Mouse (Mus musculus): ENCODE data around the gene Inha. TPM values are rescaled to one million over a fixed set of nuclear protein-coding genes. Genes with fewer than 3 reads are reported as not detected.

Inha gene
- total RNA-seq, 1 experiment, result 0.80 TPM

DNA sequence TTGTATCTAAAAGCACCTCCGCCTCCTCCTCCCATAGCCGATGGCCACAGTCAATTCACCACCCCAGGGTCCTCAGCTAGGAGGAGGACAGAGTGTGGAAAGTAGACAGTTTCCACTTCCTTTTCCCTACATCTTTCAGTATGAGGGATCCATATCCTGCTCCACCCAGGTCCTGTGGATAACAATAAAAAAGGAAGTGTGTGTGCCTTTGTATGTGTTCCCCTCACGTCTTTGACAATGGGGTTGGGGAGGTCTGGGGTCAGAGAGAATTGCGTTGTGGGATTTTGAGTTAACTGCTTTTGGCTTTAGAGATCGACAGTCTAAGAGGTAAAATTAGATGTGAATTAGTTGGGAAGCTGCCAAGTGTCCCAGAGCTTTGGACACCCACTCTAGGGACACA lies 3.3 kb downstream of the Inha start:
- H3K9ac ChIP-seq (ENCODE audit: insufficient read depth, low read depth, low read length, poor library complexity, severe bottlenecking), result no peak overlapping the region; the same call in 1 of the 2 replicates

DNA sequence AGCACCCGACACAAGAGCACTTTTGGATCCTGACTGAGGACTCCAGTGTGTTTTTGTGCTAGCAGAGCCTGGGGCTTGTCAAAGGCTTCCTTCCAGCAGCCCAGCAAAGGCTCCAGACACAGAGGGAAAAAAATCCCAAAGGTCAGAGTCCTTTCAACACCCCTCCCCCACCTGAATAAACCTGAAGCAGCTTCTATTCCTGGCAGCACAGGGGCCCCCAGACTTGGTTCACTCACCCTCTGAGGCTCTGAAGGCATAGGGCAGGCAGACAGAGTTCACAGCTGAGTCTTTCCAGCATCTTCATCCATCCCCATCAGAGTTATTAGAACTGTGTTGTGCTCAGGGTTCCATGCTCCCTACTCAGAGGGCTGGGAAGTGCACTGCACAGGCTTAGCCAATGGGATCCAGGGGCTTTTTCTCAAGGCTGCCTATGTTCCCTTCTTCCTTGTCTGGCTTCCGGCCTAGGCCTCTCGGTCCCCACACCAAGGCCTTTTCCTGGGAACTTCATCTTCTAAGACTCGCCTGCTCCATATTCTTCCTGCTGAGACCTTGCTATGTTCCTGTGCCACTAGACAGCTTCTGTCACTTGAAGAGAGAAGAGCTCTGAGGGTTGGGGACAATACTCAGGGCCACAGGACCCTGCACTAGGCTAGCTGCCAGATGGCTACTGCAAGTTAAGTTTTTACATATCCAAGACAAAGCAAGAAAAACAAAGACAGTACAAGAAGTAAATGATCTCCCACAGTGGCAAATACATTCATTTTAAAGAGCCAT lies 4.7 kb downstream of the Inha start:
- DNase-seq (ENCODE audit: low read depth, low spot score), result no peak
- peak overlapping the region; percentile 48 for H3K27ac ChIP-seq (ENCODE audit: insufficient read depth, low read depth, low read length, poor library complexity, severe bottlenecking)
- H3K9me3 ChIP-seq (ENCODE audit: control insufficient read depth, insufficient read depth, low read depth, low read length), result no peaks in the 10 kb centered on the region
- H3K36me3 ChIP-seq (ENCODE audit: control insufficient read depth, insufficient read depth, low read length, poor library complexity, severe bottlenecking), result no peaks in the 10 kb centered on the region
- peaks cover 17 to 42% of the 10 kb centered on the region in 2 experiments for H3K4me1 ChIP-seq (ENCODE audit: control insufficient read depth in 2 of 2, insufficient read depth in 2 of 2, low read length in 2 of 2, poor library complexity in 1 of 2)
- in situ Hi-C loops (cut with MboI; ENCODE audit: low sequenced_read_pairs in 2 of 2, unreplicated experiment in 2 of 2), result no loop called here
- H3K9ac ChIP-seq (ENCODE audit: insufficient read depth, low read depth, low read length, poor library complexity, severe bottlenecking), result no peak overlapping the region; the same call in 1 of the 2 replicates
- no peak overlapping the region for H3K4me3 ChIP-seq (ENCODE audit: insufficient read depth in 1 of 2, low read depth in 1 of 2, low read length in 2 of 2, poor library complexity in 1 of 2, severe bottlenecking in 1 of 2)
- TF ChIP-seq ZNF384 (IDR thresholded peaks at IDR 0.05; ENCODE audit: low read depth, low read length), result 0 out of 2 replicates have a peak, but pooled peaks have one; percentile 39
- no peak for TF ChIP-seq CHD2 (IDR thresholded peaks at IDR 0.05; ENCODE audit: low read depth, low read length)

More for the DNA sequence above, 3.3 kb downstream of the Inha start:
- DNase-seq (ENCODE audit: low read depth, low spot score), result no peak
- Histone ChIP-seq H3K36me3 (ENCODE audit: control insufficient read depth, insufficient read depth, low read length, poor library complexity, severe bottlenecking) (no peaks in the 10 kb centered on the region), H3K27ac (ENCODE audit: insufficient read depth, low read depth, low read length, poor library complexity, severe bottlenecking) (no peak overlapping the region; the same call in 1 of the 2 replicates), H3K9me3 (ENCODE audit: control insufficient read depth, insufficient read depth, low read depth, low read length) (no peaks in the 10 kb centered on the region), H3K4me3 (ENCODE audit: insufficient read depth in 1 of 2, low read depth in 1 of 2, low read length in 2 of 2, poor library complexity in 1 of 2, severe bottlenecking in 1 of 2) (peak overlapping the region; percentile 56 to 62; a peak in 3 of 4 replicates), H3K4me1 (ENCODE audit: control insufficient read depth in 2 of 2, insufficient read depth in 2 of 2, low read length in 2 of 2, poor library complexity in 1 of 2) (peaks cover 17 to 42% of the 10 kb centered on the region in 2 experiments)
- in situ Hi-C loops (cut with MboI; ENCODE audit: low sequenced_read_pairs in 2 of 2, unreplicated experiment in 2 of 2), result no loop called here
- TF ChIP-seq MAFK (IDR thresholded peaks at IDR 0.05; ENCODE audit: insufficient read depth, low read depth, low read length) (no peak), ZNF384 (IDR thresholded peaks at IDR 0.05; ENCODE audit: low read depth, low read length) (no peak), HCFC1 (IDR thresholded peaks at IDR 0.05; ENCODE audit: borderline replicate concordance, insufficient read depth, low read length) (no peak), ZC3H11A (IDR thresholded peaks at IDR 0.05; ENCODE audit: borderline replicate concordance, low read depth, low read length) (no peak), CHD2 (IDR thresholded peaks at IDR 0.05; ENCODE audit: low read depth, low read length) (no peak)

DNA sequence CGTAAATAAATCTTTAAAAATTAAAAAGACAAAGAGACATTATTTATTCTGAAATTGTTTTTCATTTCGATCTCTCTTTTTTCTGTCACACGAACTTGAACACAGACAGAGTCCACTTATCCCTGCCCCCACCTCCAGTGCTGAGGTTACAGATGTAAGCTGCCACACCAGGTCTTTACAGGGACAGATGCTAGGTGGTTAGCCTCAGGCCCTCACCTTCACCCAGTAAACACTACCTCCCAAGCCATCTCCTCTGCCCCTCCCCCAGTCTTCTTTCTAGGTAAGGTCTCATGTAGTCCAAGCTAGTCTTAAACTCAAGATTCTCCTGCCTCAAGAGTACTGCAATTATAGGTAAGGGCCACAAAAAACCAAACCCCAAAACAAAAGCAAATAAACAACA lies 5.7 kb downstream of the Inha start:
- no peaks in the 10 kb centered on the region for H3K9me3 ChIP-seq (ENCODE audit: control insufficient read depth, insufficient read depth, low read depth, low read length)
- no peak for TF ChIP-seq ZC3H11A (IDR thresholded peaks at IDR 0.05; ENCODE audit: borderline replicate concordance, low read depth, low read length)
- no peak for TF ChIP-seq HCFC1 (IDR thresholded peaks at IDR 0.05; ENCODE audit: borderline replicate concordance, insufficient read depth, low read length)
- no peak for TF ChIP-seq MAFK (IDR thresholded peaks at IDR 0.05; ENCODE audit: insufficient read depth, low read depth, low read length)
- DNase-seq (ENCODE audit: low read depth, low spot score), result no peak
- H3K4me3 ChIP-seq (ENCODE audit: insufficient read depth in 1 of 2, low read depth in 1 of 2, low read length in 2 of 2, poor library complexity in 1 of 2, severe bottlenecking in 1 of 2), result no peak overlapping the region
- peak overlapping the region; percentile 34; the same call in 1 of the 2 replicates for H3K27ac ChIP-seq (ENCODE audit: insufficient read depth, low read depth, low read length, poor library complexity, severe bottlenecking)
- in situ Hi-C loops (cut with MboI; ENCODE audit: low sequenced_read_pairs in 2 of 2, unreplicated experiment in 2 of 2), result no loop called here
- peaks cover 15 to 42% of the 10 kb centered on the region in 2 experiments for H3K4me1 ChIP-seq (ENCODE audit: control insufficient read depth in 2 of 2, insufficient read depth in 2 of 2, low read length in 2 of 2, poor library complexity in 1 of 2)
- no peaks in the 10 kb centered on the region for H3K36me3 ChIP-seq (ENCODE audit: control insufficient read depth, insufficient read depth, low read length, poor library complexity, severe bottlenecking)
- H3K9ac ChIP-seq (ENCODE audit: insufficient read depth, low read depth, low read length, poor library complexity, severe bottlenecking), result no peak overlapping the region

DNA sequence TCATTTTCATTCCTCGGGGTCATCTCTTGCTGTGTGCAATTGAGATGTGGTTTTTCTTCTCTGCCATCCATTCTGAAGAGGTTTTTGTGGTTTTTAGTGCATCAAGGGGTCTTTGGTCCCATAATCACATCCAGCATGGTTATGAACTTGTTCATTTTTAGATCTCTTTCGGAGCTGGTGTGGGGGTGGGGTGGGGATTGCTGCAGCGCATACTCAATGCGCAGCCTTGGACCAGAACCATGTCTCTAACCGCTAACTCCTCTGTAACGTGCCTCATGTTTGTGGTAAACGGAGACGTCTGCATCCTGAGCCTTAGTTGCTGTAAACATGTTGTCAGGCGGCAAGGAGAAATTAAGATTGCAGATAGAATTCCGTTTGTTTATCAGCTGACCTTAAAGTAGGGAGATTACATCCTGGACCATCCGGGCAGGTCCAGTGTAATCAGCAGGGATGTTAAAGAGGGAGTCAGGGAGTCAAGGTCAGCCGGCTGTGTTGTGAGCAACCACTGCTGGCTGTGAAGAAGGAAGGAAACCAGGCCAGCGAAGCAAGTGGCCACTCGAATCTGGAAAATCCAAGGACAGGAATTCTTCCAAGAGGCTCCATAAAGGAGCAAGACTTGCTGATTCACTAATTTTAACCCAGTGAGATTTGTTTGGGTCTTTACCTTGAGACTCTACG lies 10.0 kb downstream of the Inha start:
- H3K4me3 ChIP-seq (ENCODE audit: insufficient read depth in 1 of 2, low read depth in 1 of 2, low read length in 2 of 2, poor library complexity in 1 of 2, severe bottlenecking in 1 of 2), result peak overlapping the region in 1 of 2 experiments; percentile 6; a peak in 1 of 4 replicates
- no peak for TF ChIP-seq ZC3H11A (IDR thresholded peaks at IDR 0.05; ENCODE audit: borderline replicate concordance, low read depth, low read length)
- no peak overlapping the region for H3K9ac ChIP-seq (ENCODE audit: insufficient read depth, low read depth, low read length, poor library complexity, severe bottlenecking)
- H3K36me3 ChIP-seq (ENCODE audit: control insufficient read depth, insufficient read depth, low read length, poor library complexity, severe bottlenecking), result no peaks in the 10 kb centered on the region
- H3K9me3 ChIP-seq (ENCODE audit: control insufficient read depth, insufficient read depth, low read depth, low read length), result no peaks in the 10 kb centered on the region
- H3K4me1 ChIP-seq (ENCODE audit: control insufficient read depth in 2 of 2, insufficient read depth in 2 of 2, low read length in 2 of 2, poor library complexity in 1 of 2), result peaks cover 10 to 18% of the 10 kb centered on the region in 2 experiments
- no peak overlapping the region for H3K27ac ChIP-seq (ENCODE audit: insufficient read depth, low read depth, low read length, poor library complexity, severe bottlenecking)
- DNase-seq (ENCODE audit: low read depth, low spot score), result no peak
- in situ Hi-C loops (cut with MboI; ENCODE audit: low sequenced_read_pairs in 2 of 2, unreplicated experiment in 2 of 2), result no loop called here

All from ES-E14 (cell line).